In genomic region chr10:14451811-14452210, GRCm38 (mm10) we compare ENCODE assay signal across 9 mouse cellular contexts.
DNase-seq lines count a peak whose midpoint lies in the region; ATAC-seq and TF ChIP-seq lines count a peak whose summit lies in the region.
"Had no signal": no experiment of that assay in that cellular context is flagged by ENCODE, and none has a peak within 500 bp of the region (broad histone marks: within the 10 kb centered on the region; RNA-seq: fewer than 3 reads in every experiment).

No protein-coding gene starts in this region.

- H3K4me2 ChIP-seq in forebrain, embryonic 12.5 days: no peak overlapping the region
- H3K4me2 ChIP-seq in forebrain, embryonic 11.5 days (ENCODE audit: low read depth, low read length, severe bottlenecking): no peak overlapping the region
- H3K4me2 ChIP-seq in liver, postnatal 0 days (ENCODE audit: low read depth, low read length): no peak overlapping the region
- no peak overlapping the region for H3K4me2 ChIP-seq in liver, embryonic 12.5 days
- no peak overlapping the region for H3K4me2 ChIP-seq in heart, embryonic 12.5 days

- no peak for TF ChIP-seq EP300 in liver, postnatal 0 days (IDR thresholded peaks at IDR 0.05; ENCODE audit: low read depth)

- peak; percentile 38 for TF ChIP-seq CTCF in liver, postnatal 0 days (IDR thresholded peaks at IDR 0.05; ENCODE audit: low read depth)
- peak; percentile 21; the same call in 1 of the 2 replicates for TF ChIP-seq CTCF in cortical plate, adult 2 months (IDR thresholded peaks at IDR 0.05; ENCODE audit: extremely low read depth, insufficient read depth, low read length)

- no peak overlapping the region for H3K4me3 ChIP-seq in forebrain, embryonic 12.5 days (replicated peaks)
- H3K4me3 ChIP-seq in forebrain, embryonic 11.5 days (ENCODE audit: low read depth, low read length): no peak overlapping the region
- H3K4me3 ChIP-seq in liver, postnatal 0 days (ENCODE audit: low read depth, low read length): no peak overlapping the region
- H3K4me3 ChIP-seq in liver, embryonic 12.5 days: no peak overlapping the region
- no peak overlapping the region for H3K4me3 ChIP-seq in cortical plate, adult 2 months (ENCODE audit: insufficient read depth, low read length)
- H3K4me3 ChIP-seq in heart, embryonic 12.5 days: no peak overlapping the region
- H3K4me3 ChIP-seq: myocyte had no signal

- no peak overlapping the region for H3K9ac ChIP-seq in forebrain, embryonic 12.5 days
- no peak overlapping the region for H3K9ac ChIP-seq in forebrain, embryonic 11.5 days (ENCODE audit: low read length)
- H3K9ac ChIP-seq in liver, postnatal 0 days (replicated peaks): no peak overlapping the region
- H3K9ac ChIP-seq in liver, embryonic 12.5 days: no peak overlapping the region
- no peak overlapping the region for H3K9ac ChIP-seq in heart, embryonic 12.5 days

- DNase-seq in forebrain, embryonic 11.5 days (ENCODE audit: low spot score): no peak
- no peak for DNase-seq in liver, postnatal 0 days
- DNase-seq in retina, adult 2 months (ENCODE audit: low read depth, low spot score): peak; percentile 6
- DNase-seq in adrenal gland, postnatal 10 days: no peak

- H3K36me3 ChIP-seq in forebrain, embryonic 12.5 days (replicated peaks): no peaks in the 10 kb centered on the region
- H3K36me3 ChIP-seq in forebrain, embryonic 11.5 days (ENCODE audit: control insufficient read depth, insufficient read depth, low read length): no peaks in the 10 kb centered on the region
- no peaks in the 10 kb centered on the region for H3K36me3 ChIP-seq in liver, postnatal 0 days (replicated peaks; ENCODE audit: insufficient read depth, low read length)
- H3K36me3 ChIP-seq in liver, embryonic 12.5 days: no peaks in the 10 kb centered on the region
- peaks cover 2% of the 10 kb centered on the region; the same call in 1 of the 2 replicates for H3K36me3 ChIP-seq in heart, embryonic 12.5 days

- H3K4me1 ChIP-seq in forebrain, embryonic 12.5 days: no peaks in the 10 kb centered on the region
- no peaks in the 10 kb centered on the region for H3K4me1 ChIP-seq in forebrain, embryonic 11.5 days (replicated peaks; ENCODE audit: control insufficient read depth, insufficient read depth, low read length)
- H3K4me1 ChIP-seq in liver, postnatal 0 days (ENCODE audit: insufficient read depth): no peaks in the 10 kb centered on the region
- H3K4me1 ChIP-seq in liver, embryonic 12.5 days: no peaks in the 10 kb centered on the region
- no peaks in the 10 kb centered on the region for H3K4me1 ChIP-seq in cortical plate, adult 2 months (ENCODE audit: control insufficient read depth, insufficient read depth, low read length)
- H3K4me1 ChIP-seq in heart, embryonic 12.5 days (replicated peaks): no peaks in the 10 kb centered on the region

- TF ChIP-seq POLR2A in cortical plate, adult 2 months (IDR thresholded peaks at IDR 0.05; ENCODE audit: extremely low read depth, insufficient read depth, low read length): no peak

- no peaks in the 10 kb centered on the region for H3K27me3 ChIP-seq in forebrain, embryonic 12.5 days
- H3K27me3 ChIP-seq in forebrain, embryonic 11.5 days (ENCODE audit: control insufficient read depth, insufficient read depth, low read length): no peaks in the 10 kb centered on the region
- H3K27me3 ChIP-seq in liver, postnatal 0 days (ENCODE audit: insufficient read depth, low read length): no peaks in the 10 kb centered on the region
- H3K27me3 ChIP-seq in liver, embryonic 12.5 days (replicated peaks): no peaks in the 10 kb centered on the region
- H3K27me3 ChIP-seq in heart, embryonic 12.5 days (replicated peaks): no peaks in the 10 kb centered on the region

- no peaks in the 10 kb centered on the region for H3K9me3 ChIP-seq in forebrain, embryonic 12.5 days
- H3K9me3 ChIP-seq in forebrain, embryonic 11.5 days (ENCODE audit: control insufficient read depth, low read length): no peaks in the 10 kb centered on the region
- no peaks in the 10 kb centered on the region for H3K9me3 ChIP-seq in liver, postnatal 0 days (ENCODE audit: low read length)
- no peaks in the 10 kb centered on the region for H3K9me3 ChIP-seq in liver, embryonic 12.5 days (replicated peaks)
- no peaks in the 10 kb centered on the region for H3K9me3 ChIP-seq in heart, embryonic 12.5 days (replicated peaks)

- 37% methylated on average over 3 of the region's 3 CpGs for WGBS in forebrain, embryonic 12.5 days
- 40% methylated on average over 3 of the region's 3 CpGs for WGBS in forebrain, embryonic 11.5 days
- WGBS in liver, postnatal 0 days (ENCODE audit: insufficient replicate concordance): 25% methylated on average over 3 of the region's 3 CpGs
- WGBS in liver, embryonic 12.5 days (ENCODE audit: insufficient replicate concordance): 26% methylated on average over 3 of the region's 3 CpGs
- WGBS in heart, embryonic 12.5 days: 29% methylated on average over 3 of the region's 3 CpGs

- no peak overlapping the region for H3K27ac ChIP-seq in forebrain, embryonic 12.5 days
- no peak overlapping the region for H3K27ac ChIP-seq in forebrain, embryonic 11.5 days (ENCODE audit: low read depth, low read length)
- H3K27ac ChIP-seq in liver, postnatal 0 days (ENCODE audit: low read depth): no peak overlapping the region
- no peak overlapping the region for H3K27ac ChIP-seq in liver, embryonic 12.5 days
- H3K27ac ChIP-seq in cortical plate, adult 2 months (ENCODE audit: insufficient read depth, low read length): no peak overlapping the region
- H3K27ac ChIP-seq in heart, embryonic 12.5 days (ENCODE audit: poor library complexity, severe bottlenecking): no peak overlapping the region

- ATAC-seq in forebrain, embryonic 12.5 days (ENCODE audit: low FRiP score): 0 out of 2 replicates have a peak, but pooled peaks have one; percentile 51
- ATAC-seq in forebrain, embryonic 11.5 days (replicated peaks; ENCODE audit: low FRiP score): no peak; the same call in 1 of the 2 replicates
- ATAC-seq in liver, postnatal 0 days: no peak
- ATAC-seq in liver, embryonic 12.5 days: no peak
- ATAC-seq in heart, embryonic 12.5 days (ENCODE audit: insufficient number of reproducible peaks, low FRiP score): no peak
